Mouse (Mus musculus): ENCODE measurements around the gene Gata2. TPM values are rescaled to one million over a fixed set of nuclear protein-coding genes. Genes with fewer than 3 reads are reported as not detected.

The Gata2 gene
- polyA plus RNA-seq, 1 experiment from 2014 or later, result 18.1 TPM

DNA sequence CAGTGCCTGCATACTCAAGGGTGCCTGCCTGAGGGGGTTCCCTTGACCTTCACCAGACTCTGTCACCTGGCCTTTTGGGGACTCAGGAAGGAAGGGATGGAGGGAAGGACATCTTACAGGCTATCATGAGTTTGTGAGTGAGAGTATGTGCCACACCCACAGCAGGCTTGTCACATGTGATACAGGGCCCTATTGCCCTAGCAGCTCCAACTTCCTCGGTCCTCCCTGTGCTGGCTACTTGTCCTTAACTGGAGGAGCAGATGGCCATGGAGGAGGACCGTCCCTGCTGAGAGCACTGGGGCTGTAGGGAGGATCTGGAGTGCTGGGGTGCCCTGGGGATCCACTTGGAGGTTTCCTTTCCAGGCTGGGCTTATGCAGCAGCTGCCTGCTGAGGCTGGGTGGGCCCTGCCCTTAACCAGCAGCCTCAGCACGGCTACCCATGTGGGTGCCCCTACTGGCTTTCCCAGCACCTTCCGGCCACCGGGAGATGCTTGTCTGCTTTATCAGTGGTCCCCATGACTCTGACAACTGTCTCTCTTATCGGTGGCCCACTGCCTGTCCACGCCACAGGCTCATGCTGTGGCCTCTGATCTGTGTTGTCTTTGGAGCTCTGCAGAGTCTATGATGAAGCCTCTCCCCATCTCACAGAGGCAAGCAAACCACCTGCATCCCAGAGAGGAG lies 58.2 kb downstream of the Gata2 start:
- H3K4me1 ChIP-seq (replicated peaks), result no peaks in the 10 kb centered on the region
- H3K4me2 ChIP-seq, result no peak overlapping the region
- H3K4me3 ChIP-seq, result no peak overlapping the region
- H3K27me3 ChIP-seq, result no peaks in the 10 kb centered on the region
- no peak overlapping the region for H3K27ac ChIP-seq (replicated peaks)
- no peaks in the 10 kb centered on the region for H3K36me3 ChIP-seq
- 86% methylated on average over 7 of the region's 7 CpGs for WGBS
- H3K9me3 ChIP-seq, result no peaks in the 10 kb centered on the region
- H3K9ac ChIP-seq, result no peak overlapping the region
- ATAC-seq (ENCODE audit: low FRiP score, low read depth), result no peak

DNA sequence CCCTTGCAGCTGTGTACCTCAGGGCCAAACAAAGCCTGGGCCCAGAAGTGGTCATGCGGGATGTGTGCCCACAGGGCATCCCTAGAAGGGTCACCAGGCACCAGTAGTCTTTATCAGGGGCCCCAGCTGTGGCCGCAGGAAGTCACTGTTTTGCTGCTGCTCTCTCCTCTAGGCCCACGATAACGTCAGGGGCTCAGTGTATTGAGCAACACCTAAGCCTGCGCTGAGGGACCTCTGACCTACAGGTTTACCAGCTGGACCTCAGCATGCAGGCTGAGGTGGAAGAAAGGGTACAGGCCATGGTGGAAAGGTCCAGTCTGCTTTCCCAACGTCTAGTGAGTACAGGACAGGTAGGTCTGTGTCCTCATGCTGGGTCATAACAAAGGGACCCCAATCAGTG lies 60.4 kb downstream of the Gata2 start:
- Histone ChIP-seq H3K27ac (replicated peaks) (no peak overlapping the region), H3K4me3 (no peak overlapping the region), H3K9ac (no peak overlapping the region), H3K36me3 (no peaks in the 10 kb centered on the region), H3K9me3 (no peaks in the 10 kb centered on the region), H3K4me2 (no peak overlapping the region), H3K4me1 (replicated peaks) (no peaks in the 10 kb centered on the region), H3K27me3 (no peaks in the 10 kb centered on the region)
- WGBS, result 74% methylated on average over 6 of the region's 6 CpGs
- no peak for ATAC-seq (ENCODE audit: low FRiP score, low read depth)

DNA sequence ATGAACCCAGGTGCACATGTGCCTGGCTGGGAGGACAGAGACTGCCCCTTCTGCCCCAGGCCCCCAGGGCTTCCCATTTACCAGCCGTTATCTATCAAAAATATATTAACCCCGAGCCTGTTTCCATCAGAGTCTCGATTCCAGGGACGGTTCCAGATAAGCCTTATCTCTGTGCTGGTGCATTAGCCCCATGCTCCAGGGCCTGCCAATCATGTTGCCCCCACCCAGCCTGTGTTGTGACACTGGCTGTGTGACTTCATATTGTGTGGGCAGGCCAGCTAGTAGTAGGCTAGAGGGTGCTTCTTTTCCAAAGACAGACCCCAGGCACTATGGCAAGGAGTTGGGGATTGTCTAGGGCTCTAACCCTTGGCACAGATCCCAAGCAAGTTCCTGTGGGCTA lies 61.7 kb downstream of the Gata2 start:
- Histone ChIP-seq H3K4me1 (replicated peaks) (no peaks in the 10 kb centered on the region), H3K27me3 (no peaks in the 10 kb centered on the region), H3K27ac (replicated peaks) (no peak overlapping the region), H3K9ac (no peak overlapping the region), H3K36me3 (no peaks in the 10 kb centered on the region), H3K4me2 (no peak overlapping the region), H3K4me3 (no peak overlapping the region), H3K9me3 (no peaks in the 10 kb centered on the region)
- WGBS, result 68% methylated on average over 4 of the region's 4 CpGs
- no peak for ATAC-seq (ENCODE audit: low FRiP score, low read depth)

Other genes with a start within 250 kb of the Gata2 start
- gene H1fx, start 212.3 kb upstream of the Gata2 start, polyA plus RNA-seq (2015; fragmentation: Nextera tagmentation; extraction: Ambion mirVana), result 46.7 and 51.6 TPM in 2 replicates
- gene Rab7, start 148.6 kb upstream of the Gata2 start, polyA plus RNA-seq (2015; fragmentation: Nextera tagmentation; extraction: Ambion mirVana), result 341 and 360 TPM in 2 replicates
- 298 and 305 TPM in 2 replicates for gene Rpn1, start 109.4 kb upstream of the Gata2 start, polyA plus RNA-seq (2015; fragmentation: Nextera tagmentation; extraction: Ambion mirVana)
- not detected in 2 replicates for gene Dnajb8, start 28.4 kb downstream of the Gata2 start, polyA plus RNA-seq (2015; fragmentation: Nextera tagmentation; extraction: Ambion mirVana)

All from hindbrain, embryonic 15.5 days (tissue).